Mouse (Mus musculus): Measurements from ENCODE around the gene Mycbp2. TPM values are rescaled to one million over a fixed set of nuclear protein-coding genes. Genes with fewer than 3 reads are reported as not detected.

Mycbp2 gene
- polyA plus RNA-seq, 1 experiment from 2014 or later = 15.0 TPM

DNA sequence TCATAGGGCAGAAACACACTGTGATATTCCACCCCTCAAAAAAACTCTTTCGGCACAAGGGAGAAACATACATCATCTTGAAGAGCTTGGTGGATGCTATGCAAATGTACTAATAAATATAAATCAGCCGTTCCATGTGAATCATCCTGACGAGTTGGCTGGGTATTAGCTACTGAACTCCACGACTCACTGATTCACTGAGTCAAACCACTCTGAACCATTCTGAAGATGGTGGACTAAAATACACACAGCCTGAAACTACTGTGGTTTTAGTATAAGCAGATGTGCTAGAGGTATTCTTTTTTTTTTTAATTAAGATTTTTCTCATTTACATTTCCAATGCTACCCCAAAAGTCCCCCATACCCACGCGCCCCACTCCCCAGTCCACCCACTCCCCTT is 111.8 kb downstream of the Mycbp2 start:
- H3K4me3 ChIP-seq = no peak overlapping the region
- no peaks in the 10 kb centered on the region for H3K9me3 ChIP-seq (replicated peaks)
- no peak for DNase-seq (ENCODE audit: low spot score)
- no peaks in the 10 kb centered on the region for H3K27me3 ChIP-seq (ENCODE audit: low read depth, poor library complexity, severe bottlenecking)
- peaks cover 16% of the 10 kb centered on the region for H3K36me3 ChIP-seq
- H3K4me1 ChIP-seq = peaks cover 4% of the 10 kb centered on the region; the same call in 1 of the 2 replicates
- no peak overlapping the region for H3K27ac ChIP-seq (replicated peaks)
- WGBS = 92% methylated on average over 6 of the region's 6 CpGs

GRCm38 (mm10) chr14:103233640-103234593 is 112.7 kb downstream of the Mycbp2 start:
- WGBS = 68% methylated on average over 12 of the region's 12 CpGs
- no peaks in the 10 kb centered on the region for H3K27me3 ChIP-seq (ENCODE audit: low read depth, poor library complexity, severe bottlenecking)
- H3K27ac ChIP-seq (replicated peaks) = no peak overlapping the region
- H3K9me3 ChIP-seq (replicated peaks) = no peaks in the 10 kb centered on the region
- H3K36me3 ChIP-seq = peaks cover 18% of the 10 kb centered on the region
- peaks cover 4% of the 10 kb centered on the region; the same call in 1 of the 2 replicates for H3K4me1 ChIP-seq
- H3K4me3 ChIP-seq = no peak overlapping the region
- DNase-seq (ENCODE audit: low spot score) = no peak

GRCm38 (mm10) chr14:103222356-103222755 is 124.3 kb downstream of the Mycbp2 start:
- no peaks in the 10 kb centered on the region for H3K4me1 ChIP-seq
- H3K9me3 ChIP-seq (replicated peaks) = no peaks in the 10 kb centered on the region
- no peak overlapping the region for H3K27ac ChIP-seq (replicated peaks)
- H3K27me3 ChIP-seq (ENCODE audit: low read depth, poor library complexity, severe bottlenecking) = no peaks in the 10 kb centered on the region
- no peak for DNase-seq (ENCODE audit: low spot score)
- 85% methylated on average over 2 of the region's 2 CpGs for WGBS
- no peak overlapping the region for H3K4me3 ChIP-seq
- peaks cover 68% of the 10 kb centered on the region for H3K36me3 ChIP-seq

GRCm38 (mm10) chr14:103221751-103222150 is 124.9 kb downstream of the Mycbp2 start:
- Histone ChIP-seq H3K27ac (replicated peaks) (no peak overlapping the region), H3K36me3 (peaks cover 68% of the 10 kb centered on the region), H3K9me3 (replicated peaks) (no peaks in the 10 kb centered on the region), H3K4me3 (no peak overlapping the region), H3K27me3 (ENCODE audit: low read depth, poor library complexity, severe bottlenecking) (no peaks in the 10 kb centered on the region), H3K4me1 (no peaks in the 10 kb centered on the region)
- DNase-seq (ENCODE audit: low spot score) = no peak
- WGBS = 96% methylated on average over 3 of the region's 3 CpGs

DNA sequence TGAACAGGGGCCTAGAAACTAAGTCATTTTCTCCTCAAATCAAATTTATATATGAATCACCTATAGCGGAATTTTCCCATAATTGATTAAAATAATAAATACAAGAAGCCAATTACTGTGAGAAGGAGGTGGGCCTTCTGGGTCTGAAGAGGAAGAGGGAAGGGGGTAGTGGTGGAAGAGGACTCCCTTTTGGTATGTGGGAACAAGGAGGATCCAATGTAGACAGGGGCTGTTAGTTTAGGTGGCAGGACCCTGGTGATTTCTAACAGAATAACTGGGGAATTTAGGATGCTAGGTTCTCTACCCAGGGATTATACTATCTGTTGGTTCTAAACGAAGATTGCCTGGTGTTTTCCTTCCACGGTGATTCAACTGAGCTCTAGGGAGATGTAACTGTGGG is 130.3 kb downstream of the Mycbp2 start:
- no peak for DNase-seq (ENCODE audit: low spot score)
- Histone ChIP-seq H3K27ac (replicated peaks) (no peak overlapping the region), H3K4me3 (no peak overlapping the region), H3K9me3 (replicated peaks) (no peaks in the 10 kb centered on the region), H3K27me3 (ENCODE audit: low read depth, poor library complexity, severe bottlenecking) (no peaks in the 10 kb centered on the region), H3K36me3 (peaks cover 56% of the 10 kb centered on the region), H3K4me1 (no peaks in the 10 kb centered on the region)
- 88% methylated on average over 3 of the region's 3 CpGs for WGBS

DNA sequence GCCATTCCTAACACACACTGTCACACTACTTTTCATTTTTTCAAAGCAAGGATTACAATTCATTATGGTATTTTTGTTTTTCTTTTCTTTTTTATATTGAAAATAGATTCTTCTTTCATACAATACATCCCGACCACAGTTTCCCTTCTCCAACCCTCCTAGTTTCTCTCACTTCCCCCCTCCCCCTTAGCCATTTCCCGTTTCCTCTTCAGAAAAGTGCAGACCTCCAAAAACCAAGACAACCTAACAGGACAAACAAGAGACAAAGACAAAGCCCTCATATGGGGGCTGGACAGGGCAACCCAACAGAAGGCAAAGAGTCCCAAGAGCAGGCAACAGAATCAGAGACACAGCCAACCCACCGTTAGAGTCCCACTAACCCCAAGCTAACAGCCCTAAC is 160.0 kb downstream of the Mycbp2 start:
- H3K27me3 ChIP-seq (ENCODE audit: low read depth, poor library complexity, severe bottlenecking) = no peaks in the 10 kb centered on the region
- H3K36me3 ChIP-seq = peaks cover 53% of the 10 kb centered on the region
- H3K27ac ChIP-seq (replicated peaks) = no peak overlapping the region
- no peaks in the 10 kb centered on the region for H3K9me3 ChIP-seq (replicated peaks)
- no peaks in the 10 kb centered on the region for H3K4me1 ChIP-seq
- H3K4me3 ChIP-seq = no peak overlapping the region
- WGBS = 86% methylated on average over 3 of the region's 3 CpGs
- DNase-seq (ENCODE audit: low spot score) = no peak

DNA sequence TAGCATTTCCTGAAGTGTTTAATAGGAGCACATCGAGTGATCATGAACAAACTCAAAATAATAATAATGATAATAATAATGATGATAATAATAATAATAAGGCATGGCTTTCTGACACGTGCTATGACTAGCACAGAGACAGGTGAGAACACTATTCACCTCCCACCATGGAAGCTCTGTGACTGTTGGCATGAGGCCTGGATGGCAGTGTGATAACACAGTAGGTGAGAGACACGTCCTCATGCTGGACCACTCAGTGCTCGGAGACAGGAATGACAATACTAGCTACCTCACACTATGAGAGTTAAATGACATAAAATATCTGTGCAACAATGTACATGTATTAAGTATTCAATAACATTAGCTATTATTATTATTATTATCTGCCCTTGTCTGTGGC is 160.5 kb downstream of the Mycbp2 start:
- 89% methylated on average over 4 of the region's 4 CpGs for WGBS
- peaks cover 50% of the 10 kb centered on the region for H3K36me3 ChIP-seq

DNA sequence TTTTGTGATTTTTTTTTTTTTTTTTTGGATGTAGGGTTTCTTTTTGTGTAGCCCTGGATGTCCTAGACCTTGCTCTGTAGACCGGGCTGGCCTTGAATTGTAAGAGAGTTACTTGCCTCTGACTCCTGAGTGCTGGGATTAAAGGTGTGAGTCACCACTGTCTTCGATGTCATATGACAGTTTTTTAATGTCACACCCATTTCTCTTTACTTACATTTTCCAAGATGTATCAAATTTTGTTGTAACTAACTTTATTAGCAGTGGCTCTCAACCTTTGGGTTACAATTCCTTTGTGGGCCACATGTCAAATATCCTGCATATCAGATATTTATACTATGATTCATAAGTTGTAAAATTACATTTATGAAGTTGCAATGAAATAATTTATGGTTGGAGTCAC is 166.5 kb downstream of the Mycbp2 start:
- WGBS = 94% methylated on average over 2 of the region's 2 CpGs
- Histone ChIP-seq H3K36me3 (peaks cover 19% of the 10 kb centered on the region), H3K27me3 (ENCODE audit: low read depth, poor library complexity, severe bottlenecking) (no peaks in the 10 kb centered on the region), H3K27ac (replicated peaks) (no peak overlapping the region), H3K9me3 (replicated peaks) (no peaks in the 10 kb centered on the region), H3K4me3 (no peak overlapping the region), H3K4me1 (no peaks in the 10 kb centered on the region)
- DNase-seq (ENCODE audit: low spot score) = no peak

More for the DNA sequence above, 160.5 kb downstream of the Mycbp2 start:
- Histone ChIP-seq H3K27ac (replicated peaks) (no peak overlapping the region), H3K9me3 (replicated peaks) (no peaks in the 10 kb centered on the region), H3K27me3 (ENCODE audit: low read depth, poor library complexity, severe bottlenecking) (no peaks in the 10 kb centered on the region), H3K4me1 (no peaks in the 10 kb centered on the region), H3K4me3 (no peak overlapping the region)
- DNase-seq (ENCODE audit: low spot score) = no peak

DNA sequence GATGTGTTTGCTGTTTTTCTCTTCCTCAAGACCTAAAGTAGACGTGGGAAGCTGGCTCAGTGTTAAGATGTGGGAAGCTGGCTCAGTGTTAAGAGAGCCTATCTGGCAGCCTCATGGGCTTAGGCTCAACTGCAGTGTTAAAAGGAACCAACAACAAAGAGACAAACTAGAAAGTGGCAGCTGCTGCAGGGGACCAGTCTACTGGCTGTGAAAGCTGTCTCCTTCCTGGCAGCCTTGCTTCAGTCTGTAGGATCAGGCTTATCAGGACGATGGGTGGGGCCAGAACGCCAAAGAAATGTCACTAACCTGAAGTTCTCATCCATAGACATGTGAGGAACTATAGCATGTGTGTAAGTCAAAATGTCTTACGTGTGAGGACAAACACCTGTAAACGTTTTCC is 183.7 kb downstream of the Mycbp2 start:
- DNase-seq (ENCODE audit: low spot score) = no peak
- H3K27ac ChIP-seq (replicated peaks) = no peak overlapping the region
- no peaks in the 10 kb centered on the region for H3K27me3 ChIP-seq (ENCODE audit: low read depth, poor library complexity, severe bottlenecking)
- 79% methylated on average over 5 of the region's 5 CpGs for WGBS
- H3K4me3 ChIP-seq = no peak overlapping the region
- no peaks in the 10 kb centered on the region for H3K9me3 ChIP-seq (replicated peaks)
- H3K4me1 ChIP-seq = no peaks in the 10 kb centered on the region
- H3K36me3 ChIP-seq = 0 out of 2 replicates have a peak, but pooled peaks cover 14% of the 10 kb centered on the region

GRCm38 (mm10) chr14:103155685-103156084 is 190.9 kb downstream of the Mycbp2 start:
- Histone ChIP-seq H3K9me3 (replicated peaks) (no peaks in the 10 kb centered on the region), H3K27me3 (ENCODE audit: low read depth, poor library complexity, severe bottlenecking) (no peaks in the 10 kb centered on the region), H3K27ac (replicated peaks) (no peak overlapping the region), H3K4me1 (no peaks in the 10 kb centered on the region), H3K36me3 (peaks cover 52% of the 10 kb centered on the region), H3K4me3 (no peak overlapping the region)
- WGBS = 93% methylated on average over 7 of the region's 7 CpGs
- DNase-seq (ENCODE audit: low spot score) = no peak

GRCm38 (mm10) chr14:103150139-103150538 is 196.5 kb downstream of the Mycbp2 start:
- WGBS = 96% methylated on average over 5 of the region's 5 CpGs
- peaks cover 68% of the 10 kb centered on the region for H3K36me3 ChIP-seq

GRCm38 (mm10) chr14:103131991-103132390 is 214.6 kb downstream of the Mycbp2 start:
- no peaks in the 10 kb centered on the region for H3K4me1 ChIP-seq
- H3K36me3 ChIP-seq = peaks cover 70% of the 10 kb centered on the region
- no peak for DNase-seq (ENCODE audit: low spot score)
- no peaks in the 10 kb centered on the region for H3K27me3 ChIP-seq (ENCODE audit: low read depth, poor library complexity, severe bottlenecking)
- H3K4me3 ChIP-seq = no peak overlapping the region
- 77% methylated on average over 2 of the region's 2 CpGs for whole genome bisulfite sequencing
- H3K9me3 ChIP-seq (replicated peaks) = no peaks in the 10 kb centered on the region; the same call in 1 of the 2 replicates
- no peak overlapping the region for H3K27ac ChIP-seq (replicated peaks)

More at GRCm38 (mm10) chr14:103150139-103150538, 196.5 kb downstream of the Mycbp2 start:
- no peak for DNase-seq (ENCODE audit: low spot score)
- H3K27ac ChIP-seq (replicated peaks) = no peak overlapping the region
- H3K9me3 ChIP-seq (replicated peaks) = no peaks in the 10 kb centered on the region
- H3K27me3 ChIP-seq (ENCODE audit: low read depth, poor library complexity, severe bottlenecking) = no peaks in the 10 kb centered on the region
- no peak overlapping the region for H3K4me3 ChIP-seq
- no peaks in the 10 kb centered on the region for H3K4me1 ChIP-seq

DNA sequence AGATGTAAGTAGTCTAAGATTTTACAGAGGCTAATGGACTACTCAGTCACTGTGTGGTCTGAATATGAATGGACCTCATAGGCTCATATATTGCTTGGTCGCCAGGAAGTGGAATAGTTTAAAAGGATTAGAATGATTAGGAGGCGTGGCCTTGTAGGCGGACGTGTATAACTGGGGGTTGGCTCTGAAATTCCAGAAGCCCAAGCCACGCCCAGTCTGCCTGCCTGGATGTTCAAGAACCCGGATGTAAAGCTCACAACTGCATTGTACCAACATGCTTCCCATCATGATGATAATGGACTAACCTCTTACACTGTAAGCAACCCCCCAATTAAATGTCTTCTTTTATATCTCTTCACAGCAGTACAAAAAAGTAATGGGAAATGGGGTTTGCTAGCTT is 220.9 kb downstream of the Mycbp2 start:
- Histone ChIP-seq H3K27me3 (ENCODE audit: low read depth, poor library complexity, severe bottlenecking) (no peaks in the 10 kb centered on the region), H3K36me3 (peaks cover 82% of the 10 kb centered on the region), H3K4me3 (no peak overlapping the region), H3K9me3 (replicated peaks) (no peaks in the 10 kb centered on the region), H3K4me1 (no peaks in the 10 kb centered on the region), H3K27ac (replicated peaks) (no peak overlapping the region)
- no peak for DNase-seq (ENCODE audit: low spot score)
- 89% methylated on average over 6 of the region's 6 CpGs for WGBS
